Mouse (Mus musculus) hindbrain, embryonic 11.5 days (tissue): ENCODE measurements around the gene Cd6. TPM values are rescaled to one million over a fixed set of nuclear protein-coding genes. Genes with fewer than 3 reads are reported as not detected.

Experiments
- ATAC-seq: fragments of 200-750 bp; cut with Nextera tagmentation; 2 replicates; pipeline ENCODE4 v1.8.0; 2017; ENCODE audit warnings: mild to moderate bottlenecking, moderate TSS enrichment, moderate library complexity; ENCODE audit not compliant: low FRiP score
- DNase-seq: peaks from one replicate; pipeline ENCODE4 v3.0.0-alpha.2; 2015; ENCODE audit warnings: low spot score
- H3K27ac ChIP-seq: fragments of 300-500 bp; sonication (generic); 2 replicates; pipeline ENCODE4 v1.5.1; 2014; ENCODE audit warnings: mild to moderate bottlenecking, low read depth, low read length
- H3K27me3 ChIP-seq: fragments of 300-500 bp; sonication (generic); 2 replicates; pipeline ENCODE4 v1.6.1; 2014; ENCODE audit warnings: mild to moderate bottlenecking, low read length, moderate library complexity, mixed read lengths; ENCODE audit not compliant: control insufficient read depth, insufficient read depth
- H3K36me3 ChIP-seq: fragments of 300-500 bp; sonication (generic); 2 replicates; pipeline ENCODE4 v1.6.1; 2014; ENCODE audit warnings: mild to moderate bottlenecking, low read length, moderate library complexity, mixed read lengths; ENCODE audit not compliant: control insufficient read depth, insufficient read depth
- H3K4me1 ChIP-seq: fragments of 300-500 bp; sonication (generic); replicated peaks from 2 replicates; pipeline ENCODE4 v1.6.1; 2014; ENCODE audit warnings: low read length, mixed read lengths; ENCODE audit not compliant: control insufficient read depth, insufficient read depth
- H3K4me2 ChIP-seq: fragments of 300-500 bp; sonication (generic); replicated peaks from 2 replicates; pipeline ENCODE4 v1.6.1; 2014; ENCODE audit warnings: mild to moderate bottlenecking, low read depth, low read length
- H3K4me3 ChIP-seq: fragments of 300-500 bp; sonication (generic); 2 replicates; pipeline ENCODE4 v1.5.1; 2014; ENCODE audit warnings: low read depth, low read length
- H3K9ac ChIP-seq: fragments of 300-500 bp; sonication (generic); 2 replicates; pipeline ENCODE4 v1.6.1; 2014; ENCODE audit warnings: low read depth, low read length
- H3K9me3 ChIP-seq: fragments of 300-500 bp; sonication (generic); 2 replicates; pipeline ENCODE4 v1.6.1; 2016; ENCODE audit warnings: low read length; ENCODE audit not compliant: control insufficient read depth
- WGBS: fragments of 180-500 bp; shearing (Covaris S2); extraction: QIAGEN DNeasy Blood & Tissue Kit; methylation state at CpG from one replicate; pipeline ENCODE4 v1.1.7; 2014; 5-methylcytosine and 5-hydroxymethylcytosine counted together
- polyA plus RNA-seq: library from polyadenylated mRNA; unstranded; fragments of >200 nt; fragmentation: Nextera tagmentation; extraction: Ambion mirVana; gene quantifications from 2 replicates; pipeline ENCODE4 v1.2.1, GENCODE M21; 2014

Cd6 gene
- polyA plus RNA-seq, 1 experiment from 2014 or later = not detected

DNA sequence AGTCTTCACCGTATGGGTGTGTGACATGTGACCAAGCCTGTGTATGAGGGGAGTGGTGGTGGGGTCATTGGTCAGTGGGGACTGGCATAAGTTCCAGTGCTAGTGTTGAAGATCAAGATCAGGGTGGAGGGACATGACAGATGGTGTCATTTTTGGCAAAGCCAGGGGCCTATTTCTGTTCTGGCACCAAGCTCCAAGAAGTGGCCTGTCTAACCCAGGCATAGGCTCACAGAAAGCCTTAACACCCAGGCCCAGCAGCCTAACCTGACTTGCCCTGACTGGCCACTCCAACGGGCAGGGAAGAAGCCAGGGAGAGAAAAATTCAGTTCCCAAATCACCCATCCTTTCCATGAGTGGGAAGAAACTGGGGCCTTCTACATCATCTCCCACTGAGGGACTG, 72.3 kb downstream of the Cd6 start:
- H3K4me3 ChIP-seq = no peak overlapping the region
- DNase-seq = no peak
- H3K4me2 ChIP-seq = no peak overlapping the region
- H3K36me3 ChIP-seq = no peaks in the 10 kb centered on the region
- WGBS = 96% methylated on average over 2 of the region's 2 CpGs
- no peak overlapping the region for H3K9ac ChIP-seq
- no peak overlapping the region for H3K27ac ChIP-seq
- no peaks in the 10 kb centered on the region for H3K9me3 ChIP-seq
- 0 out of 2 replicates have a peak, but pooled peaks cover 4% of the 10 kb centered on the region for H3K4me1 ChIP-seq
- H3K27me3 ChIP-seq = no peaks in the 10 kb centered on the region
- ATAC-seq = no peak

DNA sequence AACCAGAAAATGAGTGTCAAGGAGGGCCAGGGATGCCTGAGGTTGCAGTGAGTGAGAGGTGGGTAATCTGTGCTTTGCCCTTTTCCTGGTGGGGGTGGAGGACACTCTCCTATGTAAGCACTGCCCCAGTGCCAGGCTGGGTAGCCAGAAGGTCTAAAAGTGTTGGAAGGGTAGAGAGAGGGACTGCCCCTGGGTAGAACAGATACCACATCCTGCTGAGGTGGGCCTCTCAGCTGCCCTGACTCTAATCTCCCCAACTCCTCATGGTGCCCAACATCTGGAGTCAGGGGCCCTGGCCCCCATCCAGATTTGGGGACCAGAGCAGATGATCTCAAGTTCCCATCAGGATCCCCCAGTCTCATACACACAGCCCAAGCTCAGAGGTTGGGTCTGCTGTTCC, 72.7 kb downstream of the Cd6 start:
- H3K9ac ChIP-seq = no peak overlapping the region
- no peak for ATAC-seq

DNA sequence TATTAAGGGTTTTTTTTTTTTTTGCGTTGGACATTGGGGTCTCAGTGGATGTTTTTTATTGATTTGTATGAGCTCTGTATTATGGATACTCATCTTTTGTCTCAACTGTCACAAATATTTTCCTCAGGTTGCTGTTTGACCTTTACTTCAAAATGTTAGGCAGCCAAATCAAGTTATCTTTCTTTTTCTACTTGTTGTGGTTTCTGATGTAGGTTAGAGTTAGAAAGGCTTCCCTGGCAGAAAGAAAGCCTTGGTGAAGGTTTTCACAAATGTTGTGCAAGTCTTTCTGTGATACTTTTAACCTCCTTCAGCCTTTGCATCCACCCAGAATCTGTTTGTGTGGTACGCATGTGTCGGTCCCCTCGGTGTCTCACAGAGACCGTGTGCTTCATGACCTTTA, 77.2 kb downstream of the Cd6 start:
- Histone ChIP-seq H3K27ac (no peak overlapping the region), H3K9me3 (no peaks in the 10 kb centered on the region), H3K4me1 (no peaks in the 10 kb centered on the region), H3K4me2 (no peak overlapping the region), H3K4me3 (no peak overlapping the region), H3K27me3 (no peaks in the 10 kb centered on the region), H3K9ac (no peak overlapping the region), H3K36me3 (no peaks in the 10 kb centered on the region)
- DNase-seq (no peak), ATAC-seq (no peak)
- WGBS = 97% methylated on average over 5 of the region's 5 CpGs

More for the DNA sequence above, 72.7 kb downstream of the Cd6 start:
- no peak overlapping the region for H3K4me3 ChIP-seq
- no peak overlapping the region for H3K4me2 ChIP-seq
- no peak for DNase-seq
- no peak overlapping the region for H3K27ac ChIP-seq
- no peaks in the 10 kb centered on the region for H3K9me3 ChIP-seq
- no peaks in the 10 kb centered on the region for H3K36me3 ChIP-seq
- 0 out of 2 replicates have a peak, but pooled peaks cover 4% of the 10 kb centered on the region for H3K4me1 ChIP-seq
- H3K27me3 ChIP-seq = no peaks in the 10 kb centered on the region

DNA sequence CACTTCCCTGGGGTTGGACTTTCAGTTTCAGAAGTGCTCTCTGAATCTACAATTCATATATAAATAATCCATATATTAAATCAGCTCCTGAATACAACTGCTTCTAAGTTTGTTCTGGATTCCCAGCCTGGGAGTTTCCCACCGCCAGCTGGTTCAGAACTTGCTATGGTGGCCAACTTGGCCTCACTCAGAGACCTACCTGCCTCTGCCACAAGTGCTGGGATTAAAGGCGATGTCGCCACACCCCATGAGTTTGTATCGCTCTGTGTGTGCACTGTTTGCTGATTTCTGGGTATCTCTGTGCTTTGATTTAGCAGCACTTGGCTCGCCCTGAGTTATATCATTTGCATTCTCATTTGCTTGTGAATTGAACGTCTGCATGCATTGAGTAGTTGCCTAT, 77.8 kb downstream of the Cd6 start:
- H3K9ac ChIP-seq = no peak overlapping the region
- no peaks in the 10 kb centered on the region for H3K4me1 ChIP-seq
- H3K4me3 ChIP-seq = no peak overlapping the region
- ATAC-seq (no peak), DNase-seq (no peak)
- no peaks in the 10 kb centered on the region for H3K27me3 ChIP-seq
- WGBS = 86% methylated on average over 6 of the region's 6 CpGs
- H3K9me3 ChIP-seq = no peaks in the 10 kb centered on the region
- no peak overlapping the region for H3K27ac ChIP-seq
- no peak overlapping the region for H3K4me2 ChIP-seq
- H3K36me3 ChIP-seq = no peaks in the 10 kb centered on the region

DNA sequence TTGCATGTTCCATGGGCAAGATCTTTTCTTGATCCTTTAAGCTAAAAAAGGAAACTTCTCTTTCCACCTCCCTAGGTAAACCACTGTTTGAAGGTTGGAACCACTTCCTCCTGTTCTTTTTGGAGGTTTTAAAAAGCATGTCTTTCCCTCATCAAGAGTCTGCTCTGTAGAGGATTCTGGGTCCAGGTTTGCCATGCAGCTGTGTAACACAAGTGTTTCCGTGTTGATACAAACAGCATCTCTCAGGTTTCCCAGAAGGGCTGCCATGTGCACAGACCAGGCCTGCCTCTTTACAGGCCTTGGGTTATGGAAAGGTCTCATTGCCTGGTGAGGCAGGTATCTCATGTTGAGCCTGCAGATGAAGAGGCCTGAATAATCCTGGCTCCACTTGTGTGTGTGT, 78.3 kb downstream of the Cd6 start:
- H3K36me3 ChIP-seq = no peaks in the 10 kb centered on the region
- 86% methylated on average over 1 of the region's 1 CpGs for WGBS
- H3K9ac ChIP-seq = no peak overlapping the region
- H3K27me3 ChIP-seq = no peaks in the 10 kb centered on the region
- H3K4me1 ChIP-seq = no peaks in the 10 kb centered on the region
- H3K4me2 ChIP-seq = no peak overlapping the region
- no peak for DNase-seq
- no peak for ATAC-seq
- no peak overlapping the region for H3K4me3 ChIP-seq
- H3K9me3 ChIP-seq = no peaks in the 10 kb centered on the region
- no peak overlapping the region for H3K27ac ChIP-seq

DNA sequence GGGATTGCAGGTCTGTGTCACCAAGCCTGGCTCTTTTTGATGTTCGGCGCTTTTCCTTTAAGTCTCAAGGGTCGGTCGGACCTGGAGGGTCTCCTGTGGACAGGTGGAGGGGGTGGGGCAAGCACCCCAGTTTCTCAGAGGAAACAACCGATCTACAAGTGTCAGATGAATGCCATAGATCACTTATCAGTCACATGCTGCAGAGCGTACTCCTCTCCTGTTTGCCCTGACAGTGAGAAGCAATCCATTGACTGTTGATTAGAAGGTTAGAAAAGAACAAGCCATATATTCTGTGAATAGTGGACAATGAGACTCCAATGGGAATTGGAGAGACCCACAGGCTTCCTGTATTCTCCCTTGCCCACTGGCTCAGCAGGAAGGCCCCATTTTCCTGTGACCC, 79.7 kb downstream of the Cd6 start:
- ATAC-seq (no peak), DNase-seq (no peak)
- no peaks in the 10 kb centered on the region for H3K4me1 ChIP-seq
- no peaks in the 10 kb centered on the region for H3K27me3 ChIP-seq
- WGBS = 80% methylated on average over 6 of the region's 6 CpGs
- no peaks in the 10 kb centered on the region for H3K36me3 ChIP-seq
- no peak overlapping the region for H3K4me2 ChIP-seq
- no peak overlapping the region for H3K4me3 ChIP-seq
- H3K9ac ChIP-seq = no peak overlapping the region
- no peak overlapping the region for H3K27ac ChIP-seq
- H3K9me3 ChIP-seq = no peaks in the 10 kb centered on the region

DNA sequence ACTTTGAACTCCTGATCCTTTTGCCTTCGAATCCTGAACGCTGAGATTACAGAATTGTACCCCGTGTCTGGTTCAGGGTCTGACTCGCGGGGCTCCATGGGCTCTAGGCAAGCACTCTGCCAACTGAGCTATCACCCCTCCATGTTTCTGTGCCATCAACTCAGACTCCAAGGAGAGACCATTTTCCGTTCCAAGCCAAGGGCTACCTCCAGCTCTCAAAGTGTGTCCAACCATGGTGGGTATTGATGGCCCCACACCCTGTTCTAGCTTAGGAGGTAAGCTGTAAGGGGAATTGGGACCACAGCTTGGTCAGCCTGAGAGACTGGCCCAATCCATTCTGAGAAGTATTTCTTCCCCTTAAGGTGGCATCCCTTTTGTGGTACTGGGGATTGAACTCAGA, 80.6 kb downstream of the Cd6 start:
- no peak for ATAC-seq
- Histone ChIP-seq H3K36me3 (no peaks in the 10 kb centered on the region), H3K4me3 (no peak overlapping the region), H3K4me1 (no peaks in the 10 kb centered on the region), H3K4me2 (no peak overlapping the region), H3K27me3 (no peaks in the 10 kb centered on the region), H3K27ac (no peak overlapping the region), H3K9ac (no peak overlapping the region), H3K9me3 (no peaks in the 10 kb centered on the region)
- 86% methylated on average over 6 of the region's 6 CpGs for WGBS
- DNase-seq = no peak

DNA sequence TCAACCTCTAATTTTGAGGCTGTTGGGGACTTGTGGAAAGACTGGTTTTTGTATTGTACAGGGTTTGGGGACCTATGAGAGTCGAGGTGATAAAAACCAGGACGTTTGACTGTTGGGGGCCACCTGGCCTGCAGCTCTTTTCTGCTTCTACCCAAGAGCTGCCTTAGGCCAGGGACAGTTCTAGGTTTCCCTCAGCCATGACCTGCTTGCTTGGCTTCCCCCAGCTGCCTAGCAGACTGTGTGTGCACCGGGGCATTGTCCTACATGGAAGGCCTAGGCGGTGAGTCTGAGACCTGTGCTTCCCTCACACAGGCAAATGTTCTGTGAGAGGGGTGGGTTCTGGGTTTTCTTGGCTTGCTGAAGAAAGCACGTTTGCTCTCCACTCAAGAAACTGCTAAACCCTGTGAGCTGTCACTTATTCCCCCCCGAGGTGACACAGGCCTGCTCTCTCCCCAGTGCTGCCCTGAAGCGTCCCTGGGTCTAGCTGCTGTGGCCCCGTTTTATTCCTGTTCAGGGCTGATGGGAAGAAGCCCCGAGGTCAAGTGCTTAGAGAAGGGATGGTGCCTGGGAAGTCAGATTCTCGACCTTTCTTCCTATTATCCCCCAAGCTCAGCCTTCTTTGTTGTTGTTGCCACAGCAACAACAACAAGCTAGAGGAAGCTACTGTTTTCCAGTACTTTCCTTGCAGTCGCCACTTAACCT, 81.3 kb downstream of the Cd6 start:
- H3K4me1 ChIP-seq = no peaks in the 10 kb centered on the region
- no peaks in the 10 kb centered on the region for H3K27me3 ChIP-seq
- ATAC-seq = no peak
- H3K9ac ChIP-seq = no peak overlapping the region
- no peak overlapping the region for H3K4me2 ChIP-seq
- H3K27ac ChIP-seq = no peak overlapping the region
- no peaks in the 10 kb centered on the region for H3K9me3 ChIP-seq
- peak; percentile 11 for DNase-seq
- no peaks in the 10 kb centered on the region for H3K36me3 ChIP-seq
- no peak overlapping the region for H3K4me3 ChIP-seq
- 53% methylated on average over 11 of the region's 11 CpGs for WGBS

DNA sequence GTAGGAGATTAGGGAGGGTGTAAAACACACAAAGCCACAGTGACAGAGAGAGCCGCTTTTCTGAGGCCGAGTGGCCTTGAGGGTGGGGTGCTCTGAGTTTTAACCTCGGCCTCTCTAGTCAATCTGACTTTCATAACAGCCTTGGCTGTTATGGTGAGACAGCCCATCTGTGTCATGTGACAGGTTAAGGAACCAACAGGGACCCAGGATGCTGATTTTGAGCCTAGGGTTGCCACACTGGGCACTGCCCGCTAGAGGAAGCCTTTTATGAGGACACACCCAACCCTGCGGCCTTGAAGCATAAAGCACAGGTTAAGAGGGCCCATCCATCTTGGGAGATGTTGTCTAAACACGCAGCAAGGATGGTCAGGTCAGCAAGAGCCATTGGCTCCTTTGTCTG, 82.1 kb downstream of the Cd6 start:
- H3K27me3 ChIP-seq = no peaks in the 10 kb centered on the region
- H3K27ac ChIP-seq = no peak overlapping the region
- no peaks in the 10 kb centered on the region for H3K36me3 ChIP-seq
- no peak overlapping the region for H3K9ac ChIP-seq
- H3K9me3 ChIP-seq = no peaks in the 10 kb centered on the region
- WGBS = 85% methylated on average over 6 of the region's 6 CpGs
- DNase-seq = no peak
- ATAC-seq = no peak
- no peak overlapping the region for H3K4me2 ChIP-seq
- H3K4me3 ChIP-seq = no peak overlapping the region
- no peaks in the 10 kb centered on the region for H3K4me1 ChIP-seq
